Mouse (Mus musculus): ENCODE data around the gene Gm45208. TPM values are rescaled to one million over a fixed set of nuclear protein-coding genes. Genes with fewer than 3 reads are reported as not detected.
A peak's percentile ranks its signal among the peaks of the same experiment; 100 is the strongest.
"Not testable (repeated sequence)": the region's sequence is repeated elsewhere in the genome, so short reads cannot be mapped to it uniquely, and the experiment has no call there.

Gm45208 gene
- polyA plus RNA-seq, 1 experiment: 0.51 TPM

DNA sequence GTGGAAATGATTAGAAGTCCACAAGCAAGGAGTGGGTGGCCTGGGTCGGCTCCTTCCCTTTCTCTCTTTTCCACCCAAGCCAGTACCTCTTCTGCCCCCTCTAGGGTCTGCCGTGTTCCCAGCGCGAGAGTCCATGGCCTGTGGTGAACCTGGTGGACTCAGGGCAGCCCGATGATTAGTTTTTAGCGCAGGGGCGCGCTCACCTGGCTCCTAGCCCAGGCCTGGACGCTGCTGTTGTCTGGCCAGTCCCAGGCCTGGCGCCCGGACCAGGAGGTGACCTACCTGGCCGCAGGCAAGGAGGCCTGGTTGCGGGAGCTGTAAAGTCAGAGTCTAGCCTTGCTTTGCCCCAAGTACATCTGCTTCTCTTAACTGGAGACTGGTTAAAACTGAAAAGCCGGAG lies 41.2 kb upstream of the Gm45208 start, which contains the start of gene Magix:
Gene Magix (minus strand): TSS at position 388 of the 400 bp plus-strand sequence.
- no peaks in the 10 kb centered on the region for H3K9me3 ChIP-seq (ENCODE audit: control insufficient read depth, low read length)
- no peaks in the 10 kb centered on the region for H3K36me3 ChIP-seq (ENCODE audit: control insufficient read depth)
- H3K4me1 ChIP-seq (ENCODE audit: control insufficient read depth): peaks cover 11% of the 10 kb centered on the region
- peak within 1 kb of the TSS; percentile 43 for H3K4me3 ChIP-seq (replicated peaks)
- no peaks in the 10 kb centered on the region for H3K27me3 ChIP-seq (ENCODE audit: control insufficient read depth)
- TF ChIP-seq GATA1 (IDR thresholded peaks at IDR 0.05; ENCODE audit: low read length) (no peak), TAL1 (IDR thresholded peaks at IDR 0.05; ENCODE audit: low read length) (no peak)

DNA sequence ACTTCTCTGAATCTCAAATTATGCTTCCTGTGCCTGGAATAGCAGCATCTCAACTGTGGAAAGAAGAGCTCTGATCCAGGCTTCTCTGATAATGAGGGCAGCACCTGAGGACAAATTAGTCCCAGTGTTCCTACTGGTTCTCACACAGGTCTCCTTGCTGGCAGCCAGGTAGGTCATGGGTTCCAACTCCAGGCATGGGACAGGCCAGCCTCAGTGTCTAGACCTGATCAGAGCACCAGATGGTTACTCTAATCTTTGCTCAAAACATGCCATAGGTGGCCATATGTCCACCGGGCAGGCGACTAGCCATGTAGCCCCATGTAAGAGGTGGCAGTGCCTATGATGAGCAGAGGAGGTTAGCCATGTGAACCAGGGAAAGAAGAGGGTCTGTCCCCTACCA lies 33.7 kb upstream of the Gm45208 start:
- H3K36me3 ChIP-seq (ENCODE audit: control insufficient read depth): no peaks in the 10 kb centered on the region
- no peak overlapping the region for H3K4me3 ChIP-seq (replicated peaks)
- H3K9me3 ChIP-seq (ENCODE audit: control insufficient read depth, low read length): no peaks in the 10 kb centered on the region
- TF ChIP-seq TAL1 (IDR thresholded peaks at IDR 0.05; ENCODE audit: low read length): no peak
- no peak for TF ChIP-seq GATA1 (IDR thresholded peaks at IDR 0.05; ENCODE audit: low read length)
- H3K27me3 ChIP-seq (ENCODE audit: control insufficient read depth): peaks cover 6% of the 10 kb centered on the region; the same call in 1 of the 2 replicates
- H3K4me1 ChIP-seq (ENCODE audit: control insufficient read depth): no peaks in the 10 kb centered on the region

DNA sequence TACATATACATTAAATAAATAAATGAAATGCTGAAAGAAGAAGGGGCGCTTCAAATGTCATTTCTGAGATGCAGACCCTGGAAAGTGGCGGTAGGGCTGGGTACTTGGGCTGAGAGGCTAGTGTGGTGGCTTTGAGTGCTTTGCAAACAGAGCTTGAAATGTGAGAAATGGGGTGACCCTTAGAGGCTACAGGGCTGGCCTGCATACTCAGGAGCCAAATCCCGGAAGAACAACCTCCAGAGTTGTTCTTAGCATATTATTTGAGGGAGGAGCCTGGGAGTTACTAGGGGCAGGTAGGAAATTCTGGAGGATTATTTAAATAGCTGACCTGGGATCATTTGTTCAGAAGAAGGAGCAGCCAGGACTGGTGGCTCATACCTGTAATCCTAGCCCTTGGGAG lies 31.6 kb upstream of the Gm45208 start:
- Histone ChIP-seq H3K9me3 (ENCODE audit: control insufficient read depth, low read length) (no peaks in the 10 kb centered on the region), H3K4me1 (ENCODE audit: control insufficient read depth) (no peaks in the 10 kb centered on the region), H3K36me3 (ENCODE audit: control insufficient read depth) (no peaks in the 10 kb centered on the region), H3K27me3 (ENCODE audit: control insufficient read depth) (peaks cover 6% of the 10 kb centered on the region; the same call in 1 of the 2 replicates), H3K4me3 (replicated peaks) (no peak overlapping the region)
- no peak for TF ChIP-seq TAL1 (IDR thresholded peaks at IDR 0.05; ENCODE audit: low read length)

DNA sequence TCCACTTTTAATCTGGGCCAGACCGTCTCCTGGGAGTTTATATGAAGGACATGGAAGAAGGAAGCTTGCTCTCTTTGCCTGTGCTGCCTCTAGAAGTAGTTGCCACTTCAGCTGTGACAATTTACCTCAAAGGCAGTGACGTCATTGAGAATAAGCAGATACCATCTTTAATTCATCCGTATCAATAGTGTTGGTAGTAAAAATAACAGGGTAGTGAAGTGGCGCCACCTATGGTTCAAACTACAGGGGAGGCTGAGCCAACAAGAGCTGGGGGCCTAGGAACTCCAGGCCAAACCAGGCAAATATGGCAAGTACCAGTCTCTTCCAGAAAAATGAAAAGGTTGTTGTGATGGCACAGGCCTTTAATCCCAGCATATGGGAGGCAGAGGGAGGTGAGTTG lies 29.2 kb upstream of the Gm45208 start:
- Histone ChIP-seq H3K4me1 (ENCODE audit: control insufficient read depth) (peaks cover 4% of the 10 kb centered on the region), H3K27me3 (ENCODE audit: control insufficient read depth) (peaks cover 3% of the 10 kb centered on the region; the same call in 1 of the 2 replicates), H3K36me3 (ENCODE audit: control insufficient read depth) (no peaks in the 10 kb centered on the region), H3K9me3 (ENCODE audit: control insufficient read depth, low read length) (no peaks in the 10 kb centered on the region), H3K4me3 (replicated peaks) (no peak overlapping the region)
- TF ChIP-seq TAL1 (IDR thresholded peaks at IDR 0.05; ENCODE audit: low read length) (no peak), GATA1 (IDR thresholded peaks at IDR 0.05; ENCODE audit: low read length) (no peak)

DNA sequence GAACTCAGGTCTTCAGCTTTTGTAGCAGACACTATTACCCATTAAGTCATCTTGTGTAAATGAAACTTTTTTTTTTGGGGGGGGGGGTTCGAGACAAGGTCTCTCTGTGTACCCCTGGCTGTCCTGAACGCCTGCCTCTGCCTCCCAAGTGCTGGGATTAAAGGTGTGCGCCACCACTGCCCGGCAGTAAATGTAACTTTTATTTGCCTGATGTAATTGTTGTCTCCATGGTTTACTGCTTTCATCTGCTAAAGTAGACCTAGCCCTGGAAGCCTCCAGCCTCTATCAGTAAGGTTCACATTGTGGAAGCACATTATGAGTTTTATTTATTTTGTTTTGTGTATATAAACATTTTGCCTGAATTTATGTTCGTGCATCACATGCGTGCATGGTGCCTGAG lies 25.5 kb upstream of the Gm45208 start:
- H3K4me3 ChIP-seq (replicated peaks): peak overlapping the region; percentile 82
- peaks cover 17% of the 10 kb centered on the region for H3K4me1 ChIP-seq (ENCODE audit: control insufficient read depth)
- peaks cover 31% of the 10 kb centered on the region for H3K36me3 ChIP-seq (ENCODE audit: control insufficient read depth)
- TF ChIP-seq TAL1 (IDR thresholded peaks at IDR 0.05; ENCODE audit: low read length) (no peak), GATA1 (IDR thresholded peaks at IDR 0.05; ENCODE audit: low read length) (no peak)
- H3K27me3 ChIP-seq (ENCODE audit: control insufficient read depth): no peaks in the 10 kb centered on the region
- no peaks in the 10 kb centered on the region for H3K9me3 ChIP-seq (ENCODE audit: control insufficient read depth, low read length)

DNA sequence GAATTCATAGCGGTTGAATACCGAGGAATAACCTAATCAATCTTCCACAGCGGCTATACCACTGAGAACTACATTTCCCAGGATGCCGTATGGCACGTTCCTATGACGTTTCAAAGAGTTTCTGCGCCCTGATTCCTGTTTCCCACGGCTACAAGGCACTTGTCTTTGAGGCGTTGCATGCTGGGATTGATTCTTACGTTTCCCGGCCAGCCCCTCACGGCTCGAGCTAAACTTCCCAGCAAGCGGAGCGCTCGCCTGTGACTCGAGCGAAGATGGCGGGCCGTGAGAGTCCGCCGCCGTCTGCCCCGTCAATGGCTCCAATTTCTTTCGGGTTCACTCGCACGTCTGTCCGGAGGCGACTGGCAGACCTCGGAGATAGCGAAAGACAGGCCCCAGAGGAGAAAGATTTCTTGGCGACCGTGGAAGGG lies 25.1 kb upstream of the Gm45208 start, which contains the start of gene Gpkow:
Gene Gpkow (plus strand): TSS at position 178 of the 428 bp plus-strand sequence.
- TF ChIP-seq TAL1 (IDR thresholded peaks at IDR 0.05; ENCODE audit: low read length): no peak
- no peak for TF ChIP-seq GATA1 (IDR thresholded peaks at IDR 0.05; ENCODE audit: low read length)
- H3K4me3 ChIP-seq (replicated peaks): peak within 1 kb of the TSS; percentile 82

DNA sequence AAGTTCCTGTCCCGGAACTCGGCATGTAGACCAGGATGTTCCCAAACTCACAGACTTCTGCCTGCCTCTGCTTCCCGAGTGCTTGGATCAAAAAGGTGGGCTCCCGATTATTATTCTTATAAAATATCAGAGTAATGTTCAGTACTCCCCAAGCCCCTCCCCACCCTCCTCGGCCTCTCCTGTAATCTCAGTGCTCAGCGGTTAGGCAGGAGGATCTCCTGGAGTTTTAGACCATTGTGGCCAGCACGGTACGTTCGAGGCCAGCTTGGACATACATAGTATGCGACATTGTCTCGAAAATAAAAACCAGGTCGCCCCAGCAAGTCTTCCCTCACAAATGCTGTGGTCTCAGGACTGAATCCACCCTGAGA lies 8.3 kb upstream of the Gm45208 start:
- not testable (repeated sequence) for H3K9me3 ChIP-seq (ENCODE audit: control insufficient read depth, low read length)

More for the DNA sequence above, 25.1 kb upstream of the Gm45208 start, which contains the start of gene Gpkow:
- H3K4me1 ChIP-seq (ENCODE audit: control insufficient read depth): peaks cover 18% of the 10 kb centered on the region
- peaks cover 36% of the 10 kb centered on the region for H3K36me3 ChIP-seq (ENCODE audit: control insufficient read depth)
- no peaks in the 10 kb centered on the region for H3K27me3 ChIP-seq (ENCODE audit: control insufficient read depth)
- H3K9me3 ChIP-seq (ENCODE audit: control insufficient read depth, low read length): no peaks in the 10 kb centered on the region

DNA sequence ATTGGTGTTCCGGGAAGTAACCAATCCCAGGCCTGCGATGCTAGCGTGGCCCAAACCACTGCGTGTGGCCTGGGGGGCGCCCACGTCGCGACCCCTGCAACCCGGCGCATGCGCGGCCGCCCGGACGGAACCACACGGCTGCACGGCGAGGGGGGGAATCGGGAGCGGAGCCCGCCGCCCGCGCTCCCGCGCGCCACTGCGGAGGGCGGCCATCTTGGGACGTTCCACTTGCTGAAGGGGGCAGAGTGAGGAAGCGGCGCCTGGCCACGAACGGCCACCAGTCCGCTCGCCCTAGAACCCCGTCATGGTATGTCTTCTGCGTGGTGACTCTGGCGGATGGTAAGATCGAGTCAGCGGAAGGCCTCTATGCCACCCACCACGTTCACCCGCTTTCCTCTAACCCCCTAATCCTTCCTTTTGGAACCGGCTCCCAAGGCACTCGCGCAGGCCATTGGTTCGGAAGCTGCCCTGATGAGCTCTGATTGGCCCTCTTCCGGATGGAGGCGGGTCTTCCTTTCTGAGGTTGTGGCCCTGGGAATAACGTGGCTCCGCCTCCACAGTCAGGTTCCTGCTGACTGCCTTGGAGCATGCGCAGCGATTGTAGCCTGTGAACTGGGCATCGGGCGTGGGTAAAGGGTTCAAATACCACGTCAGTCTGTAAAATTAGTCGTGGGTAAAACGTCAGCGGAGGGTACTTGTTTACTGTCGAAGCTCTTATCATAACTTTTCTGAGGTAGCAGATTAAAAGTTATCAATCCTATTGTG lies 7.7 kb upstream of the Gm45208 start, which contains the start of gene Wdr45:
Gene Wdr45 (plus strand): TSS at position 199 of the 765 bp plus-strand sequence.
- not testable (repeated sequence) for H3K4me1 ChIP-seq (ENCODE audit: control insufficient read depth); H3K9me3 ChIP-seq (ENCODE audit: control insufficient read depth, low read length); H3K36me3 ChIP-seq (ENCODE audit: control insufficient read depth); H3K27me3 ChIP-seq (ENCODE audit: control insufficient read depth)
- H3K4me3 ChIP-seq (replicated peaks): peak within 1 kb of the TSS; percentile 68

More for the DNA sequence above, 8.3 kb upstream of the Gm45208 start:
- H3K4me1 ChIP-seq (ENCODE audit: control insufficient read depth); H3K27me3 ChIP-seq (ENCODE audit: control insufficient read depth): not testable (repeated sequence)
- peak overlapping the region; percentile 68 for H3K4me3 ChIP-seq (replicated peaks)
- peaks cover 11% of the 10 kb centered on the region for H3K36me3 ChIP-seq (ENCODE audit: control insufficient read depth)

DNA sequence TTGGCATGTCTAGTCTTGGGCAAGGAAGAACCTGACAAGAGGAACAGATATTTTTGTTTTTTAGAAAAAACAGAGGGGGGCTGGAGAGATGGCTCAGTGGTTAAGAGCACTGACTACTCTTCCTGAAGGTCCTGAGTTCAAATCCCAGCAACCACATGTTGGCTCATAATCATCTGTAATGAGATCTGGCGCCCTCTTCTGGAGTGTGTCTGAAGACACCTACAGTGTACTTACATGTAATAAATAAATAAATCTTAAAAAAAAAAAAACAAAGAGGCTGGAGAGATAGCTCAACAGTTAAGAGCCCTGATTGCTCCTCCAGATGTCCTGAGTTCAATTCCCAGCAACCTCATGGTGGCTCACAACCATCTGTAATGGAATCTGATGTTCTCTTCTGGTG lies 6.0 kb upstream of the Gm45208 start:
- not testable (repeated sequence) for H3K4me1 ChIP-seq (ENCODE audit: control insufficient read depth); H3K27me3 ChIP-seq (ENCODE audit: control insufficient read depth); H3K9me3 ChIP-seq (ENCODE audit: control insufficient read depth, low read length); H3K36me3 ChIP-seq (ENCODE audit: control insufficient read depth); H3K4me3 ChIP-seq (replicated peaks)

DNA sequence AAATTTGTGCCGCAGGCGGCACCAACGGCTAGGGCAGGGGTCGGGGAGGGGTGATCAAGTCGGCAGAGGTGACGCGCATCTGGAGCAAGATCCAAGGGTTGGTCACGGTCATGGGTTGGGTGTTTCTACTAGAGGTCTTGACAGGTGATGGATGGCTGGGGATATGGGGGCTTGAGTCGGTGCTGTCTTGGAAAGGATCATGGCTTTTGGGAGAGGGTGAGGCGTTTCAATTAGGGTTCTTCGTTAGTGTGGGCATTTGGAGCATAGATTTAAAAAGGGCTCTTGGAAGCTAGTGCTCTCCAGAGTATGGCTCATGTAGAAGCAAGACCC lies 202 bp downstream of the Gm45208 start:
- H3K9me3 ChIP-seq (ENCODE audit: control insufficient read depth, low read length): peaks cover 8% of the 10 kb centered on the region
- H3K36me3 ChIP-seq (ENCODE audit: control insufficient read depth): peaks cover 37% of the 10 kb centered on the region
- peaks cover 24% of the 10 kb centered on the region for H3K4me1 ChIP-seq (ENCODE audit: control insufficient read depth)
- H3K4me3 ChIP-seq (replicated peaks): peak overlapping the region; percentile 89
- TF ChIP-seq GATA1 (IDR thresholded peaks at IDR 0.05; ENCODE audit: low read length) (no peak), TAL1 (IDR thresholded peaks at IDR 0.05; ENCODE audit: low read length) (no peak)
- 0 out of 2 replicates have a peak, but pooled peaks cover 2% of the 10 kb centered on the region for H3K27me3 ChIP-seq (ENCODE audit: control insufficient read depth)
